Mouse (Mus musculus) ES-E14 (cell line): ENCODE data around the gene Foxn3. TPM values are rescaled to one million over a fixed set of nuclear protein-coding genes. Genes with fewer than 3 reads are reported as not detected.

Experiments
- DNase-seq: peaks from one replicate; pipeline ENCODE4 v3.0.0-alpha.2; 2013; ENCODE audit warnings: low read depth, low spot score
- H3K27ac ChIP-seq: 2 replicates; pipeline ENCODE4 v1.5.1; 2012; ENCODE audit warnings: low read depth, mild to moderate bottlenecking, low read length, moderate library complexity, mixed read lengths; ENCODE audit not compliant: poor library complexity, insufficient read depth, severe bottlenecking
- H3K36me3 ChIP-seq: 2 replicates; pipeline ENCODE4 v1.6.1; 2012; ENCODE audit warnings: mild to moderate bottlenecking, low read length, moderate library complexity, mixed read lengths; ENCODE audit not compliant: control insufficient read depth, poor library complexity, insufficient read depth, severe bottlenecking
- H3K4me1 ChIP-seq, 2 experiments: fragments of 150-350 bp in 1 of 2; sonication (generic) in 1 of 2; 2 replicates each; pipeline ENCODE4 v1.6.1; 2012; ENCODE audit warnings: low read length in 2 of 2, mild to moderate bottlenecking in 1 of 2, mixed read lengths in 1 of 2; ENCODE audit not compliant: control insufficient read depth in 2 of 2, insufficient read depth in 2 of 2, poor library complexity in 1 of 2
- H3K4me3 ChIP-seq, 2 experiments: fragments of 150-350 bp in 1 of 2; sonication (generic) in 1 of 2; 2 replicates each; pipeline ENCODE4 v1.5.1; 2012; ENCODE audit warnings: low read length in 2 of 2, low read depth in 1 of 2, mild to moderate bottlenecking in 1 of 2, mixed read lengths in 1 of 2; ENCODE audit not compliant: insufficient read depth in 1 of 2, poor library complexity in 1 of 2, severe bottlenecking in 1 of 2
- H3K9ac ChIP-seq: 2 replicates; pipeline ENCODE4 v1.6.1; 2012; ENCODE audit warnings: low read depth, mild to moderate bottlenecking, low read length, mixed read lengths; ENCODE audit not compliant: poor library complexity, insufficient read depth, severe bottlenecking
- H3K9me3 ChIP-seq: fragments of 150-350 bp; sonication (generic); 2 replicates; pipeline ENCODE4 v1.6.1; 2012; ENCODE audit warnings: low read depth, mild to moderate bottlenecking, low read length; ENCODE audit not compliant: control insufficient read depth, insufficient read depth
- CHD2 ChIP-seq: IDR thresholded peaks from 2 replicates; pipeline ENCODE4 v1.6.1; 2014; ENCODE audit warnings: mild to moderate bottlenecking, low read depth, low read length, inconsistent platforms
- HCFC1 ChIP-seq: IDR thresholded peaks from 2 replicates; pipeline ENCODE4 v1.6.1; 2012; ENCODE audit warnings: low read length, inconsistent platforms, borderline replicate concordance; ENCODE audit not compliant: insufficient read depth
- MAFK ChIP-seq: IDR thresholded peaks from 2 replicates; pipeline ENCODE4 v1.6.1; 2014; ENCODE audit warnings: mild to moderate bottlenecking, low read depth, low read length, inconsistent platforms; ENCODE audit not compliant: insufficient read depth
- ZC3H11A ChIP-seq: IDR thresholded peaks from 2 replicates; pipeline ENCODE4 v1.6.1; 2012; ENCODE audit warnings: low read depth, mild to moderate bottlenecking, inconsistent platforms, low read length, borderline replicate concordance
- ZNF384 ChIP-seq: IDR thresholded peaks from 2 replicates; pipeline ENCODE4 v1.6.1; 2012; ENCODE audit warnings: low read depth, low read length, inconsistent platforms
- in situ Hi-C, 2 experiments: fragments of 600-800 bp; cut with MboI; formaldehyde crosslinking; loops; one replicate each; pipeline ENCODE4 v1.15.1; 2025; ENCODE audit warnings: low sequenced_read_pairs in 2 of 2, inconsistent platforms in 1 of 2; ENCODE audit not compliant: unreplicated experiment in 2 of 2
- total RNA-seq: library from RNA; depleted of rRNA; stranded (reverse); fragments of 300-350 nt; gene quantifications from 2 replicates; pipeline ENCODE4 v1.2.3, GENCODE M21; 2012

The Foxn3 gene
- total RNA-seq, 1 experiment: 34.6 TPM

DNA sequence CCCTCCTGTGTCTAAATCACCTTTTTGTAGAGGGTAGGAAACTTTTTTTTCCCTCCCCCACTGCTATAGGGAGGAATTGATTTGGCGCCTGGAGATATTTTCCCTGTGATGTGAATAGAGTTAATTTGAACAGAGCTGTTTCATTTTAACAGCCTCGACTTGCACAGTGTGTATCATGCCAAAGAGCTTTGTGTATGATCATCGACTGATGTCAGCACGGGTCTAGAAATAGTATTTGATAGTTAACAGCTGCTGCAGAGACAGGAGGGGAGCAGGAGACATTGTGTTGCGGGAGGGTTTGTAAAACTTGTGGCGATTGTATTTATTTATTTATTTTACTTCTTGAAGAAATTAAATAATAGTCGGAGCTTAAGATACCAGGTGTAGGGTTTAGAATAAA lies 36.2 kb upstream of the Foxn3 start:
- in situ Hi-C loops: no loop called here
- Histone ChIP-seq H3K9ac (no peak overlapping the region), H3K4me3 (no peak overlapping the region), H3K9me3 (no peaks in the 10 kb centered on the region), H3K36me3 (no peaks in the 10 kb centered on the region), H3K4me1 (no peaks in the 10 kb centered on the region), H3K27ac (no peak overlapping the region)
- TF ChIP-seq MAFK: no peak
- TF ChIP-seq ZNF384: no peak
- no peak for TF ChIP-seq HCFC1
- TF ChIP-seq ZC3H11A: no peak
- no peak for TF ChIP-seq CHD2
- no peak for DNase-seq

DNA sequence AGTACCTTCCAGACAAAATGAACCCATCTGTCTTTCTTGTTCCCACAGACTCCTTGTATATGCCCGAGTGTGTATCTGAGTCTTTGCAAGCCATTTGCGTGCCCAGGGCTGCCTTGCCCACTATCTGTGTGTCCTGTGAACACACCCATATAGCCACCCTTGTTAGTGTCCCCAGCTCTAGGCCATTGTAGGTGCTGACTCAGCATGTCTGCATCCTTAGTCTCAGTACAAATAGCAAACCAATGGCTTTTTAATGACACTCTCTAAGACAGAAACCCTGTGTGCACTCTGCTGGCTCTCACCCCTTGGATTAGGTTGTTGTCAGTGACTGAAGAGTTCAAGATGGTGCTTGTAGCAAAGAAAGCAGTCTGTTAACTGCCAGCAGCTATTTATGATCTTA lies 33.0 kb upstream of the Foxn3 start:
- no peak for TF ChIP-seq CHD2
- peak; percentile 70; the same call in 1 of the 2 replicates for TF ChIP-seq MAFK
- Histone ChIP-seq H3K27ac (no peak overlapping the region), H3K9ac (no peak overlapping the region), H3K4me3 (no peak overlapping the region), H3K4me1 (no peaks in the 10 kb centered on the region), H3K36me3 (no peaks in the 10 kb centered on the region), H3K9me3 (no peaks in the 10 kb centered on the region)
- in situ Hi-C loops: no loop called here
- DNase-seq: no peak

DNA sequence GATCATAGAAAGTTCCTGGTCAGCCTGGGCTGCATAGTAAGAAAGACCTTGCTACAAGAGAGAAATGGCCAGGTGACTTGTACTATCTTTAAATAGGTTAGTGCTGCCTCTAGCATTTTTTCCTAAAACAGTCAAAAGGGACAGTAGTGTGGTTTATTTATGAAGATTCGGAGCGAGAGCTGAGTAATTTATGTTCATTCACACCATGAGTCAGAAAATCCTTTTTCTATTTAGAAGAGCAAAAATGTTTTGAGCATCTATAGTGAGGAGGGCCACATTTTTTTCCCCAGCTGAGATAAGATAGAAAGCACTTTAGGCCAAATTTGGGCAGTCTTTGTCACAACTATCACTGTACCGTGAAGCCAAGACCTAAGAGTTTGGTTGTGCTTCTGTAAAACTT lies 24.0 kb upstream of the Foxn3 start:
- no peak overlapping the region for H3K4me3 ChIP-seq
- H3K36me3 ChIP-seq: no peaks in the 10 kb centered on the region
- no peak overlapping the region for H3K9ac ChIP-seq
- in situ Hi-C loops: no loop called here
- TF ChIP-seq ZC3H11A (no peak), ZNF384 (no peak), HCFC1 (no peak), CHD2 (no peak), MAFK (no peak)
- no peaks in the 10 kb centered on the region for H3K4me1 ChIP-seq
- no peak overlapping the region for H3K27ac ChIP-seq
- no peaks in the 10 kb centered on the region for H3K9me3 ChIP-seq
- DNase-seq: no peak

DNA sequence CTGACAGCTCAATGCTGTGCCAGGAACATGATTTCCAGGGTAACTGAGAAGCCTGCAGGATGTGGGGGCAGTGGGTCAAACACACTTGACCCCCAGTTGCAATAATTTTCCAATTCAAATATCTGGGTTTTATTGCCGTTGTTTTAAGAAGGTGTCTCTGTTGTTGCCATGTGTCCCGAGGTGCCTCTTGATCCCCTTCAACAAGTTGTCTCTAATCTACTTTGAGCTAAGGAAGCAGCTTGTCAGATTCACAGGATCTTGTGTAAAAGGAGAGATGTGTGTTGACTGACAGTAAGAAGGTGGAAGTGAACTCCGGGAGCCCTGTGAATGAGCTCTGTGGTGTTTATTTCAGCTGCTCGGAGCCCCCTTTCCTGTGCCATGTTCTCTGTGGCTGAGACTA lies 16.6 kb upstream of the Foxn3 start:
- Histone ChIP-seq H3K36me3 (no peaks in the 10 kb centered on the region), H3K27ac (no peak overlapping the region), H3K4me1 (peaks cover 2 to 7% of the 10 kb centered on the region in 2 experiments; a peak in 1 of 4 replicates), H3K4me3 (no peak overlapping the region), H3K9ac (no peak overlapping the region), H3K9me3 (no peaks in the 10 kb centered on the region)
- no peak for DNase-seq
- TF ChIP-seq HCFC1 (no peak), ZC3H11A (no peak), ZNF384 (no peak), CHD2 (no peak), MAFK (no peak)
- in situ Hi-C loops: no loop called here

DNA sequence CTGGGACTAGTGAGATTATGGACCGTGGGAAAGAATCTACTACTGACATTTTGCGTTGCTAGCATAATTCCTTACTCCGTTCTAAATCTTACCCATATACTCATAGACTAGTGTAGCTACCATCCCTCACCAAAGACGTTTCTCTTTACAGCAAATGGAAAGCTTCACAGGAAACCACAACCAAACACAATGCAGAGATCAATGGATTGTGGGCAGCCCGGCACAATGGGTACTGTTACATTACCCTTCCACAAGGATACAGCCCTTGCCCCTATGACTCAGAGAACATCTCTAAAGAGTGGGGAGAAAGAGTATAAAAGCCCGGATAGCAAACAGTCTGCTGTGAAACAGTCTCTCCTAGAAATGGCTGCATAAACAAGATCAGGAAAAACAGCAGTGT lies 13.3 kb upstream of the Foxn3 start:
- DNase-seq: no peak
- in situ Hi-C loops: no loop called here
- Histone ChIP-seq H3K36me3 (no peaks in the 10 kb centered on the region), H3K4me1 (peaks cover 7 to 10% of the 10 kb centered on the region in 2 experiments; a peak in 3 of 4 replicates), H3K27ac (no peak overlapping the region), H3K9me3 (no peaks in the 10 kb centered on the region), H3K4me3 (no peak overlapping the region), H3K9ac (no peak overlapping the region)
- TF ChIP-seq CHD2 (no peak), ZC3H11A (no peak), HCFC1 (no peak), ZNF384 (no peak), MAFK (no peak)
